Mouse (Mus musculus): ENCODE results near the gene Bpifb1.
"Not testable (repeated sequence)": the region's sequence is repeated elsewhere in the genome, so short reads cannot be mapped to it uniquely, and the experiment has no call there.

Gene Bpifb1

DNA sequence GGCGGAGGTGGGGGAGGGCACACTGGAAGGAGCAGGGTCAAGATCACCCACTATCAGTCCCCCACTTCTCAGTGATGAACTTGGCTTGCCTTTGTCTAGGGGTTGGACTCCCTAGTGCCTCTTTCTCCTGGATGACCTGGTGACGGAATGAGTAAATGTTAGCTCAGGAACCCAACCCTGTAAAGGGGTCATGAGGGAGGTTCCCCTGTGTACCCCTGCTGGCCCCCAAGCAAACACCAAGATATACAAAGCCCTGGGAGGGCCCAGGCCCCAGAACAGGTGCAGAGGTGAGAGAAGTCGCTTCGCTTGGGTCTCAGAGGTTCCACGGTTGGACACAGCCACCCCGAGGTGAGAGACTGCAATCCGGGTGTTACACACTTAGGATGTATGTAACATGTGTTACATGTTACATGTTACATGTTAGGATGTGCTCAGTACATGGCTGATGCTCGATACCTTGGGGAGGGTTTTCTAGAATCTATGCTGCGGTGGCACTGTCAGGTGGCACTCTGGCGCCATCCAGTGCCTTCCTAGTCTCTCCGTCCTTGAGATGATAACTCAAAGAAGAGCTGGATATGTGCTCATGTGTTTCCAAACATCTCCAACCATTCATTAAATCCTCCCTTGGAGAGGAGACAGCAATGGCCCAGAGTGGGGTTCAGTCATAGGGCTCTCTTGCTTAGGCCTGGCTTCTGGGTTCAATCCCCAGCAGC, at the start of gene Bpifb1:
Gene Bpifb1 (plus strand): TSS at position 273 of the 713 bp plus-strand sequence.
- no peak for DNase-seq (ENCODE audit: low spot score)

DNA sequence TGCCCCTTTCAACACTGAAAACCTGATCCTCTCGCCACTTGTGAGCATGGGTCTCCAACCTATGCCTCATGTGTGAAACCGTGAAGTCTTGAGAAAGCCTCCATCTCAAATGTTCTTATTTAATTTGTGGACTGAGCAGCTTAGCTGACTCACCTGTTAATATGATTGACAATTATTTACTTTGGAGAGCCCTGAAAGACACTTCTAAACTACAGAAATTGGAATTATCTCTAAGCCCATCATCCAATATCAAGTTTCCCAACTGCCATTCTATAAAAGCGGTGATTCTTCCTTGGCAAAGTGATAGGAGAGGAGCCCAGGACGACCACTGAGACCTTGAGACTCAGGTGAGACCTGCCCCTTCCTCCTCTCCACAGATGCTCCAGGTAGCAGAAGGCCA, 48.0 kb upstream of the Bpifb1 start, which contains the start of gene Bpifa1:
Gene Bpifa1 (plus strand): TSS at position 301 of the 400 bp plus-strand sequence.
- DNase-seq (ENCODE audit: low spot score): no peak

DNA sequence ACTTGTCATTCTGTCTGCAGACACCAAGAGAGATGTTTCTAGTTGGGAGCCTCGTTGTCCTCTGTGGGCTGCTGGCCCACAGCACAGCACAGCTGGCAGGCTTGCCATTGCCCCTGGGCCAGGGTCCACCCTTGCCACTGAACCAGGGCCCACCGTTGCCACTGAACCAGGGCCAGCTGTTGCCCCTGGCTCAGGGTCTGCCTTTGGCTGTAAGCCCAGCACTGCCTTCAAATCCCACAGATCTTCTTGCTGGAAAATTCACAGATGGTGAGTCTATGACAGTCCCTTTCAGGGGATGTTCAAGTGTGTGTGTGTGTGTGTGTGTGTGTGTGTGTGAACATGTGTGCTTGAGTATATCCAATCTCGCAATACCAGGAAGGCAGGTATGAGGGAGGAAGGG, 46.9 kb upstream of the Bpifb1 start:
- DNase-seq (ENCODE audit: low spot score): no peak

DNA sequence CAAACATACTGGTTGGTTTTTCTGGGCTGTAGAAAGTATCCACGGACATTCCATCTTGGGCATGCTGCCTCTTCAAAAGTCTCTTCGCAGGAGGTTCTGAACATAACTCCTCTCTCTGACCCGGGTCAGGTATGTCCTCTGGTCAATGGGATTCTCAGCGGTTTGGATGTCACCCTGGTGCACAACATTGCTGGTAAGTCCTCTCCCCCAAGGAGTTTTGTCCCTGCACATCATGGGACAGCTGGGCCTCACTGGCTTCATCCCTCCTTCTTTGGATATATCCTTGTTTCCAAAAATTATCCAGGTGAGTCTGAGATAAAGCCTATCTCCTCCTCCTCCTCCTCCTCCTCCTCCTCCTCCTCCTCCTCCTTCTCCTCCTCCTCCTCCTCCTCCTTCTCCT, 43.1 kb upstream of the Bpifb1 start:
- DNase-seq (ENCODE audit: low spot score): no peak

DNA sequence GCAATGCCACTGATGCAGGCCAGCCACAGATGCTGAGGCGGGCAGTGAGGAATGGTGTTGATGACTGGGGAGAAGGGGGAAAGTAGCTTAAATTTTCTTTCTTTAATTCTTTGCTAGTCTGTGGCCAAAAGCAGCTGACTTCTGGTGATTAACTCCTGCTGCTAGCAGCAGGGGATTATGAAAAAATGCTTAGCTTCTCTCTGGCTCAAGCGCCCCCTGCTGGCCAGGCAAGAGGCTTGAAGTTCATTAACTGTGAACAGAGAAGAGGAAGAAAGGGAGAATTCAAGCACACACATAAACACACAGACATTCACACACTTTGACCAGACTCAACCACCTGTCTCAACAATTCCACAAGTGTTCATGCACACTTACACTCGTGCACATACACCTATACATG, 32.2 kb upstream of the Bpifb1 start:
- DNase-seq (ENCODE audit: low spot score): peak; percentile 17

DNA sequence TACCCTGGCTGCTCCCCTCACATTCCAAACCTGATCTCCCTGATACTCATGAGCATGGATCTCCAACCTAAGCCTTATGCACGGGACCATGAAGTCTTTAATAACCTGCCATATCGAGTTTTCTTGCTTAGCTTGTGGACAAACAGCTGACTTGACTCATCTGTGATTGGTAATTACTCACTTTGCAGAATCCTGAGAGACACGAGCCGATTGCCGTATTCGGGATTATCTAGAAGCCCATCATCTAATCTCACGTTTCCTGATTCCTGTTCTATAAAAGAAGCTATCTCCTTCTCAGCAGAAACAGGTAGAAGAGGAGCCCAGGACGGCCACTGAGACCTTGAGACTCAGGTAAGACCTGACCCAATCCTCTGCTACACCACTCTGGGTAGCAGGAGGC, 28.3 kb upstream of the Bpifb1 start, which contains the start of gene Bpifa5:
Gene Bpifa5 (plus strand): TSS at position 301 of the 400 bp plus-strand sequence.
- DNase-seq (ENCODE audit: low spot score): no peak

DNA sequence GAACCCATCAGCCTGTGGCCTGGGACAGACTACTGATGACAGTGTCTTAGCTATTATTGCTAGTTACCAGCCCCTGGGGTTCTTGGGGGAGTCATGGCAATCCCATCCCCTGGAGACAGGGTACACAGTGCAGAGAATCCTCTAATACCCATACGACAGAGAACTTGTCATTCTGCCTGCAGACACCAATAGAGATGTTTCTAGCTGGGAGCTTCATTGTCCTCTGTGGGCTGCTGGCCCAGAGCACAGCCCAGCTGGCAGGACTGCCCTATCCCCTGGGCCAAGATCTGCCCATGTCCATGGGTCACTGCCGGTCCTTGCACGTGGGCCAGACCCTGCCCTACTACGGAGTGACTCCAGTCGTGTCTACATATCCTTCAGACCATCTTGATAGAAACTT, 27.3 kb upstream of the Bpifb1 start:
- DNase-seq (ENCODE audit: low spot score): no peak

DNA sequence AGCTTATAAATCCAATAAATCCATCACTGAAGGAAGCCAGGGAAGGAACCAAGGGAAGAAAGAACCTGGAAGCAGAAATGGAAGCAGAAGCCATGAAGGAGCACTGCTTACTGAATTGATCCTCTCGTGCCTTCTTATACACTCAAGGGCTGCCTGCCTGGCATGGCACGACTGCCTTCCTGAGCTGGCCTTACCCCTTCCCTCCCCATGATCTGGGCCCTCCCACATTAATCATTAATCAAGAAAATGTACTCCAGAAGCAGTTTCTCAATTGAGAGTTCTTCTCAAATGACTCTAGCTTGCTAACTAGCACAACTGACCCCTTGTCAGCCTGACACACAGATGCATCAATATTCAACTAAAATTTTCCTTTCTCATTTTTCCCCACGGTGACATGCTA, 21.4 kb upstream of the Bpifb1 start:
- no peak for DNase-seq (ENCODE audit: low spot score)

DNA sequence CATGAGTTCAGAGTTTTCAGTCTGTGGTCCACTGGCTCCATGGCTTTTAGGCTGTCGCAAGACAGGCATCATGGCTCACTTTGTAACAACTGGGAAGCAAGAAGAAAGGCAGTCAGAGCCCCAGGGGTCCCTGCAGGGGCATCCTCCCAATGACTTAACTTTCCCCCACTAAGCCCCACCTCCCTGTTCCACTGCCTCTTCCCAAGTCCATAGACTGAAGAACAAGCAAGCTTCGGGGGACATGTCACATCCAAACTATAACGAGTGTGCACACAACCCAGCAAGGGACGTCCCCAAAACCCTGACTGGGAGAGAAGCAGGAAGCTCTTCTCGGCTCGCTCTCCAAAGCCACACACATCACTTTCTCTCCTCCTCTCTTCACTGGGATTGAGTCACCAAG, 19.0 kb upstream of the Bpifb1 start:
- DNase-seq (ENCODE audit: low spot score): no peak

DNA sequence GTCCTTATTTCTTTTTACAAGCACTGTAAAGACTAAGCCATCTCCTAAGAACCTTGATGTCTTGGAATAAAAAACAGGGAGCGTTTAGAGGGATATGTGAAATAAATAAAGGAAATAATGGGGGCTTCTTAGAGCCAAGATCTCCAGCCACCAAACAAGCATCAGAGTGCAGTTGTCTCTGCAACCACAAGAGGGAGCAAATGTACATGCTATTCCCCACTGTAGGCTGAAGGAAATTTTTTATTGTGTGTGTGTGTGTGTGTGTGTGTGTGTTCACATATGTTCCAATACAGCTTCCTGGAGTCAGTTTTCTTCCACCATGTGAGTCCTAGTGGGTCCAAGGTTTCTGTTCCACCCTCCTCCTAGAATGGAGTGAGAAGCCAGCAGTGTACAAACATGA, 17.3 kb upstream of the Bpifb1 start:
- peak; percentile 11 for DNase-seq (ENCODE audit: low spot score)

DNA sequence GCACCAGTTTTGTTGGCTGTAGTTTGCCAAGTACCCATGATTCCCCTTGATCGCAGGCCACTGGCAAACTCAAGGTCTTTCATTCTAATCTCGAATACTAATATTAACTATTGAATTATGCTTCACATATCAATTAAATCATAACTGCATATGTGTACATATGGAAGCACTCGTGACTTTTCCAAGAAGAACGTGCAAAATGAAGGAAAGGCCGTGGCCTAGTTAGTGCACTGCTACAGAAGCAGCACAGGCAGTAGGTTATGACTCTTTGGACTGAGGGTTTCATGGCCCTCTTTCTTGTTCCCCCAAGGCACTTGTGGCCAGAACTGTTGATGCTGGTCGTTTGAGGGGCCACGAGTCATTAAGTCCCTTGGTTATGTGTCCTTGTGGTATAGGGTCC, 8.7 kb upstream of the Bpifb1 start:
- DNase-seq (ENCODE audit: low spot score): not testable (repeated sequence)

DNA sequence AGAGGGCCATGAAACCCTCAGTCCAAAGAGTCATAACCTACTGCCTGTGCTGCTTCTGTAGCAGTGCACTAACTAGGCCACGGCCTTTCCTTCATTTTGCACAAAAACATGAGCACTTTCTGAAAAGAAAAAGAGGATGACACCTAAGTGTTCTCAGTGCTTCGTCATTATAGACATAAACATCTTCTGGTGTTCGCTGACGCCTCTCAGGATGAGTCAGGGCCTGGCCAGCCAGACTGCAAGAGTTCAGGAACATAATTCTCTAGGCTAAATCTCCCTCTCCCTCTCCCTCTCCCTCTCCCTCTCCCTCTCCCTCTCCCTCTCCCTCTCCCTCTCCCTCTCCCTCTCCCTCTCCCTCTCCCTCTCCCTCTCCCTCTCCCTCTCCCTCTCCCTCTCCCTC, 7.6 kb upstream of the Bpifb1 start:
- DNase-seq (ENCODE audit: low spot score): not testable (repeated sequence)

DNA sequence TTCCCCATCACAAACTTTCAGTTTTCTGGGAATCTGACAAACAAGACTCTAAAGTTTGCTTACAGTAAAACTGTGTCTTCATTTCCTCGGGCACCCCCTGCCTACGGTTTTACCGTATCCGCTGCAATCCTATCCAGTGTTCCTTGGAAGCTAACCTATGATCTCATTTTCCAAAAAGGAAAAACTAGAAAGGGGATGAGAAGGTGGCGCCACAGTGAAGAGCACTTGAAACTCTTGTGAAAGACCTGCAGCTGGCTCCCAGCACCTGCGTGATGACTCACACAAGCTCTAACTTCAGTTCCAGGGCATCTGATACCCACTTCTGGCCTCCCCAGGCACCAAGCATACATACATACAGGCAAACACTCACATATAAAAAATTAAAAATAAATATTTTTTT, 5.3 kb upstream of the Bpifb1 start:
- no peak for DNase-seq (ENCODE audit: low spot score)

DNA sequence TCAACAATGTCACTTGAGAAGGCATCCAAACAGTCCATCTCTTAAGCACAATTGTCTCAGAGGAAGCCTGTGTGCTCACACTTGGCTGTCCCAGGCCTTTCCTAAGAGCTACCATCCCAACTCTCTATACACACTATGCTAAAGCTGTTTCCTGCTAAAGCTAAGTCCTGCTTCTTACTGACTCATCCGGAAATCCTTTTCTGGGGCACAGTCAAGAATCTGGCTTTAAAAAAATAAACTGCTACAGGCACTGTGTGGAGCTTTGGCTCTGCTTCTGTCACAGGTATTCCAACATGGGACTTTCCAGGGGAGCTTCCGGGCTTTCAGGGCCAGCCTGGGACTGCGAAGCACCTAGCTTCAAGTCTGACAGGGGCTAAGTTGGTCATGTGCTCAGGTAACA, 4.9 kb upstream of the Bpifb1 start:
- DNase-seq (ENCODE audit: low spot score): no peak

DNA sequence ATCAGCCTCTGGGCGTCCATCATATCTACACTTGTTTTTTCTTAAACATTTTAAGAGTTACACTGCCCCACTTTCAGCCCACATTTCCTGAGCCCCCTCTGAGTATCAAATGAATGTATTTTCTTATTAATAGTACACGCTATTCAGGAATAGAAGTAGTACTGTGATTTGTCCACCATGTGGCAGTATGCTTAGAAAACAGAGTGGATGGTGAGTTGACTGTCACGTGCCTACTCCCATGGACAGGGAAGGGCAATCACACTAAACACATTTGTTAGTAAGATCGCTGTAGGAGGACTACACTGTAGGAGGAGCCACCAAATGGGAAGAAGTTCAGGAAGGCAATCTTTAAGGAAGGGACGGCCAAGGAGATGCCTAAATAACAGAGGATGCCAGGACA, 3.1 kb upstream of the Bpifb1 start:
- no peak for DNase-seq (ENCODE audit: low spot score)

DNA sequence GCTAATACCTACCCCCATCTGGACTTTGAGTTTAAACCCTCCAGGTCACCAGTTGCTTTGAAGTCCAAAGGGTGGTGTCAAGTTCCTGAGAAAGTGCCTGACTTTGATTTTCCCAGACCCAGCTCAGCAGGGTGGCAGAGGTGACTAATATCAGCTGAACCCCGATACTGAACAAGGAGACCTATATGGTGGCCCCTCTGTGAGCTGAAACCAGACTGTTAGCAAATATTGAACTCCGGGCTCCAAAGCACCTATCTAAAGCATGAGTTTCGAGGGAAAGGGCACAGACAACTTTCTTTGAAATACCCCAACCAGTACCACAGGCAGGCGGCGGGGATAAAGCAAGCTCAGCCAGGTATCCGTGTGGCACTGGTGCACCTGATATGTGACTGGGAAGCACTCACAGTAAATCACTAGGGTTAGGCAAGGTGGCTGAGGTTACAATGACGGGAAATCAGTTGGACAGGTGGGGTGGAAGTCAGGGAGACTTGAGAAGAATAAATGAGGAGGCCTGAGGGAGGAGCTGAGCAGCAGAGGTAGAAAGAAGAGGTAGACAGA, 662 bp upstream of the Bpifb1 start:
- DNase-seq (ENCODE audit: low spot score): no peak

DNA sequence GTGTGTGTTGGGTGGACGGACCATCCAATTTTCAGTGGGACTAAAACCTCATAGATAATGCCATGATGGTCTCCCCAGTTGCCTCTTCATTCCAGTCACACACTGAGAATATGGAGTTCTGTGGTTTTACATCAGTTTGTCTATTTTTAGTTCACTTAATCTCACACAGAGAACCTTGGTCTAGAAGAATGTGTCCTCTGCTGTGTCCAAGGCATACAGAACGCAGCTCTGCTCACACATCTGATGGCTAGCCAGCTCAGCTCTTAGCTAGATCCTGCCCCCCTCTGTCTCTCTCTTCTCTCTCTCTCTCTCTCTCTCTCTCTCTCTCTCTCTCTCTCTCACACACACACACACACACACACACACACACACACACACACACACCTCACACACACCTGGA, 1.5 kb downstream of the Bpifb1 start:
- DNase-seq (ENCODE audit: low spot score): no peak

DNA sequence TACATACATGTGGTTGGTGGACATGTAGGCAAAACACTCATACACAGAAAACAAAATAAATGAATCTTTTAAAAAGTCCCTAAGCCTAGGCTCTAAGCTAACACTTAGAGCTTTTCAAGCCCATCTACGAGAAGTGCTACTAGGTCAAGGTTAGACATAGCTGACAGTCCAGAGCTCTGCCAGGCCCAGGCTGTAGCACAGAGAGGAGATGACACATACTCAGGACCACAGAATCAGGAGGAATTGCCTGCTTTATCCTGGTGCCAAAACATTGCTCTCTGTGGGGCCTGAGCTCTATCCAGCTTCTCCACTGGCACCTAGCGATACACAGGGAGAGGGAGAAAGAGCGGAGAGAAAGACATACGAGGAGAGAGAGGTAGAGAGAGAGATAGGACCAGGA, 2.5 kb downstream of the Bpifb1 start:
- no peak for DNase-seq (ENCODE audit: low spot score)

DNA sequence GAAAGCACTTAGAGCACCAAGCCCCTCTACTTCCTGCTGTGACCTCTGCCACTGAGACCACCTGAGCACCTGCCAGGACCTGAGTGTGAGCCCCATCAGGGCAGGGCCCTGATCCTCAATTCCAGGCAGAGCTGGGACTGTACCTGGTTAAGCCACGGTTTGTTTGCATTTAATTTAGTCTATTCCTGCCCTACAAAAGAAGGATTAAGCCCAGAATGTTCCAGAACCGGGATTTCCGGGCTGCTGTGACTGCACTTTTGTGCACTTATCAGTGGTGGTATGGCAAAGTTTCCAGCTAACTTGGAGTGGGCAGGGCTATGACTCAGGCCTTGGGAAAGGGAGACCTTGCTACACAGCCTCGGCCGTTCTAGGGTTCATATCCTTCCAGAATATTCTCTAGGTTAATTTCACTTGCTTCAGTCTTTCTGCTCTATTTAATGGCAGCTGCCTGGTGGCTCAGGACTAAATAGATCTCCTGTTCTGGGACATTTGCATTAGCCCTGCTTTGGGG, 3.4 kb downstream of the Bpifb1 start:
- no peak for DNase-seq (ENCODE audit: low spot score)

DNA sequence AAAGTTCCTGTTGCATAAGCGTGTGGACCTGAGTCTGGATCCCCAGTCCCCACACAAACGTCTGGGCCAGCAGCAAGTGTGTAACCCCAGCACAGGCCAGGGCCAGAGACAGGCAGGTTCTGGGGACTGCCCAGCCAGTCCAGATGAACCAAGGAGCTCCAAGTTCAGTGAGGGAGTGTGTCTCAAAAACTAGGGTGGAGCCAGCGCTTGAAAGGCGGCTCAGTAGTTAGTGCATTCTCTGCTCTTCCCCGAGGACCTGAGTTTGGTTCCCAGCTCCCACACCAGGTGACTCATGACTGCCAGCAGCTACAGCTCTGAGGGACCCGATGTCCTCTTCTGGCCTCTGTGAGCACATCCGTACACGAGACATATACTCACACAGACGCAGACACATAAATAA, 6.4 kb downstream of the Bpifb1 start:
- no peak for DNase-seq (ENCODE audit: low spot score)

DNA sequence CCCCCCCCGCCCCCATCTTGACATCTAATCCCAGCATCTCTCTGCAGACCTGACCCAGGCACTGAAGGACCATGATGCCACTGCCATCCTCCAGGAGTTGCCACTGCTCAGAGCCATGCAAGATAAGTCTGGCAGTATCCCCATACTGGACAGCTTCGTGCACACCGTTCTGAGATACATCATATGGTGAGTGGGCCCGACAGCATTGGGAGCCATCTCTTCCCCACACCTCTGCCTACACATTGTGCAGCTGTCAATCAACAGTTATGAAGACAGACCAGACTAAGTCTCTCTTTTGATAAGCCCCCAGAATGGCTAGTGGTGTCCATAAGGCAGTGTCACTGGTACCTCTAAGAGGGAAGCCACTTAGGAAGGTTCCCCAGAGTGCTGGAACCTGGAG, 14.0 kb downstream of the Bpifb1 start:
- DNase-seq (ENCODE audit: low spot score): no peak

DNA sequence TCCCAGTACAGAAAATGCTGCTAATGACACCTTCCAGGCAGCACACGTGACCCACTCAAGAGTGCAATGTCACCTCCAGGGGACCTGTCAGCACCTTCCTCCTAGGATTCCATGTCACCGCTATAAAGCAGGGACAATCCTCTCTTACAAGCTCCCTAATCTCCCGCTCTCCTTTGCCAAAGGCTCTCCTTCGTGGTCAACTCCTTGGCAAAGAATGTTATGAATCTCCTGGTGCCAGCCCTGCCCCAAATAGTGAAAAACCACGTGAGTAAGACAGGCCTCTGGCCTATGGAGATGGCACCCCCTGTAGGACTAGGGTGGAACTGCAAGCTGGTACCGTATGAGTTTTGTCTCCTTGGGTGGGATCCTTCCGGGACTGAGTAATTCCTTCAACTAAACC, 16.3 kb downstream of the Bpifb1 start:
- DNase-seq (ENCODE audit: low spot score): peak; percentile 8

DNA sequence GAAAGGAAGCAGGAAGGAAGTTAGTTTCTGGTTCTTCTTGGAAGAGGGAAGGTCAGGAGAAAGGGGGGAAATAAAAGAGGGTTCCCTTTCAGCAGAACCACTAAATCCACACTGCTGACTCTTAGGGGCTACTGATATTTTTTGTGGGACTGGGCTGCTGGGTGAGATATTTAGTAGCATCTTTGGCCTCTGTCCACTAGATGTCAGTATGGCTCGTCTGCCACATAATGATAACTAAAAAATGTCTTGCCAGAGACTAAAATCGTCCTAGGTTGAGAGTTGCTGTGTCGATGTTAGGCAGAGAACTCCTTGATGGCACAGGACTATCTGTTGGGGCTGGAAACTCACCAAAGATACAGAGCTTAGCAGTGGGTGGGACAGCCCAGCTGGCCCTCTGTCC, 18.5 kb downstream of the Bpifb1 start:
- no peak for DNase-seq (ENCODE audit: low spot score)

DNA sequence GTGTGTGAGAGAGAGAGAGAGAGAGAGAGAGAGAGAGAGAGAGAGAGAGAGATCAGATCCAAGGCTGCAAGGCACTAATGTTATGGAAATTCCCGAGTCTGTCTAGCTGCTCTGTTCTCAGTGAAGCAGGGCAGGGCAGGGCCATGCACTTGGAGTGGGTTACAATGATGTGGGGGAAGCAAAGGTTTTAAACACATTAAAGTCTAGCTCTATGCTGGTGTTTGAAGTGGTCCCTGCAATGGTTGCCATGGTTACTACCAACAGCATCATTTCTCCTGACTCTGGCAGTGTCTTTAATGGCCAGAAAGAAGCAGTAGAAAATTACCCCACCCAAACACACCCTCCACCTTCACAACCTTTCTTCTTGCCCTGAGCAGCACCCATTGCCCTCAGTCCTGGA, 20.5 kb downstream of the Bpifb1 start:
- no peak for DNase-seq (ENCODE audit: low spot score)
